Mouse (Mus musculus): ENCODE data around the gene Slc35e4.

- TF ChIP-seq CTCF (IDR thresholded peaks at IDR 0.05; ENCODE audit: low read depth) = no peak
- no peak for TF ChIP-seq EP300 (IDR thresholded peaks at IDR 0.05; ENCODE audit: low read depth)
Measured at GRCm38 (mm10) chr11:3860361-3860760, 54.1 kb downstream of the Slc35e4 start.

All from heart, postnatal 0 days (tissue).